Mouse (Mus musculus) forebrain, embryonic 15.5 days (tissue): ENCODE results near the gene Wnt3. TPM values are rescaled to one million over a fixed set of nuclear protein-coding genes. Genes with fewer than 3 reads are reported as not detected.
"Not testable (repeated sequence)": the region's sequence is repeated elsewhere in the genome, so short reads cannot be mapped to it uniquely, and the experiment has no call there.

ENCODE experiments used
- ATAC-seq: fragments of 200-750 bp; cut with Nextera tagmentation; replicated peaks from 2 replicates; pipeline ENCODE4 v1.8.0; 2017; ENCODE audit warnings: mild to moderate bottlenecking, moderate TSS enrichment, moderate library complexity
- H3K27ac ChIP-seq: fragments of 300-500 bp; sonication (generic); replicated peaks from 2 replicates; pipeline ENCODE4 v1.5.1; 2015; ENCODE audit warnings: mild to moderate bottlenecking, inconsistent platforms
- H3K27me3 ChIP-seq: fragments of 300-500 bp; sonication (generic); 2 replicates; pipeline ENCODE4 v1.6.1; 2015; ENCODE audit warnings: inconsistent platforms
- H3K36me3 ChIP-seq: fragments of 300-500 bp; sonication (generic); 2 replicates; pipeline ENCODE4 v1.6.1; 2015; ENCODE audit warnings: mild to moderate bottlenecking, inconsistent platforms
- H3K4me1 ChIP-seq: fragments of 300-500 bp; sonication (generic); 2 replicates; pipeline ENCODE4 v1.6.1; 2015; ENCODE audit warnings: inconsistent platforms
- H3K4me2 ChIP-seq: fragments of 300-500 bp; sonication (generic); replicated peaks from 2 replicates; pipeline ENCODE4 v1.6.1; 2015; ENCODE audit warnings: mild to moderate bottlenecking, inconsistent platforms
- H3K4me3 ChIP-seq: fragments of 300-500 bp; sonication (generic); 2 replicates; pipeline ENCODE4 v1.5.1; 2015; ENCODE audit warnings: mild to moderate bottlenecking, inconsistent platforms
- H3K9ac ChIP-seq: fragments of 300-500 bp; sonication (generic); replicated peaks from 2 replicates; pipeline ENCODE4 v1.6.1; 2015; ENCODE audit warnings: mild to moderate bottlenecking, inconsistent platforms
- H3K9me3 ChIP-seq: fragments of 300-500 bp; sonication (generic); 2 replicates; pipeline ENCODE4 v1.6.1; 2016; ENCODE audit warnings: inconsistent platforms
- WGBS: fragments of 180-500 bp; shearing (Covaris S2); methylation state at CpG from one replicate; pipeline ENCODE4 v1.1.7; 2015; ENCODE audit warnings: mixed read lengths; 5-methylcytosine and 5-hydroxymethylcytosine counted together
- polyA plus RNA-seq: library from polyadenylated mRNA; unstranded; fragments of >200 nt; fragmentation: Nextera tagmentation; extraction: Ambion mirVana; gene quantifications from 2 replicates; pipeline ENCODE4 v1.2.1, GENCODE M21; 2015

The Wnt3 gene
- polyA plus RNA-seq, 1 experiment from 2014 or later: 4.2 TPM

GRCm38 (mm10) chr11:103750612-103751011 is 23.3 kb upstream of the Wnt3 start:
- no peaks in the 10 kb centered on the region for H3K9me3 ChIP-seq
- H3K27ac ChIP-seq: no peak overlapping the region
- 63% methylated on average over 3 of the region's 3 CpGs for WGBS
- H3K27me3 ChIP-seq: peaks cover 71% of the 10 kb centered on the region
- H3K36me3 ChIP-seq: no peaks in the 10 kb centered on the region
- H3K4me3 ChIP-seq: no peak overlapping the region
- ATAC-seq: no peak
- no peak overlapping the region for H3K9ac ChIP-seq
- H3K4me1 ChIP-seq: peaks cover 14% of the 10 kb centered on the region
- no peak overlapping the region for H3K4me2 ChIP-seq

GRCm38 (mm10) chr11:103758054-103758453 is 15.9 kb upstream of the Wnt3 start:
- Histone ChIP-seq H3K4me1 (no peaks in the 10 kb centered on the region), H3K4me2 (no peak overlapping the region), H3K27ac (no peak overlapping the region), H3K27me3 (peaks cover 21% of the 10 kb centered on the region; the same call in 1 of the 2 replicates), H3K36me3 (no peaks in the 10 kb centered on the region), H3K9me3 (no peaks in the 10 kb centered on the region), H3K9ac (no peak overlapping the region), H3K4me3 (no peak overlapping the region)
- ATAC-seq: no peak
- 51% methylated on average over 11 of the region's 11 CpGs for WGBS

- Histone ChIP-seq H3K4me3 (no peak overlapping the region), H3K9ac (no peak overlapping the region), H3K9me3 (no peaks in the 10 kb centered on the region), H3K4me1 (no peaks in the 10 kb centered on the region), H3K27ac (no peak overlapping the region), H3K27me3 (peaks cover 18% of the 10 kb centered on the region; the same call in 1 of the 2 replicates), H3K4me2 (no peak overlapping the region), H3K36me3 (no peaks in the 10 kb centered on the region)
- 7% methylated on average over 6 of the region's 6 CpGs for WGBS
- ATAC-seq: no peak
Observed at GRCm38 (mm10) chr11:103758706-103759105, 15.2 kb upstream of the Wnt3 start.

- H3K9me3 ChIP-seq: no peaks in the 10 kb centered on the region
- no peaks in the 10 kb centered on the region for H3K36me3 ChIP-seq
- no peak overlapping the region for H3K4me3 ChIP-seq
- whole genome bisulfite sequencing: 65% methylated on average over 7 of the region's 7 CpGs
- no peak overlapping the region for H3K9ac ChIP-seq
- peaks cover 18% of the 10 kb centered on the region; the same call in 1 of the 2 replicates for H3K27me3 ChIP-seq
- H3K4me2 ChIP-seq: no peak overlapping the region
- H3K27ac ChIP-seq: no peak overlapping the region
- ATAC-seq: no peak
- H3K4me1 ChIP-seq: no peaks in the 10 kb centered on the region
Observed at GRCm38 (mm10) chr11:103760101-103760500, 13.8 kb upstream of the Wnt3 start.

GRCm38 (mm10) chr11:103760891-103761290 is 13.1 kb upstream of the Wnt3 start:
- not testable (repeated sequence) for ATAC-seq, H3K9me3 ChIP-seq, H3K27ac ChIP-seq, H3K9ac ChIP-seq, H3K4me3 ChIP-seq, H3K4me2 ChIP-seq, H3K36me3 ChIP-seq, H3K4me1 ChIP-seq
- WGBS: 91% methylated on average over 5 of the region's 5 CpGs
- H3K27me3 ChIP-seq: peaks cover 16% of the 10 kb centered on the region; the same call in 1 of the 2 replicates

- Histone ChIP-seq H3K27me3 (peaks cover 36% of the 10 kb centered on the region; the same call in 1 of the 2 replicates), H3K4me2 (no peak overlapping the region), H3K9ac (no peak overlapping the region), H3K36me3 (no peaks in the 10 kb centered on the region), H3K27ac (no peak overlapping the region), H3K4me3 (no peak overlapping the region), H3K4me1 (peaks cover 3% of the 10 kb centered on the region; the same call in 1 of the 2 replicates), H3K9me3 (no peaks in the 10 kb centered on the region)
- peak; percentile 29; the same call in 1 of the 2 replicates for ATAC-seq
- WGBS: 37% methylated on average over 10 of the region's 10 CpGs
Observed at GRCm38 (mm10) chr11:103763410-103764163, 10.4 kb upstream of the Wnt3 start.

GRCm38 (mm10) chr11:103764601-103765000 is 9.3 kb upstream of the Wnt3 start:
- Histone ChIP-seq H3K4me2 (no peak overlapping the region), H3K36me3 (no peaks in the 10 kb centered on the region), H3K9ac (no peak overlapping the region), H3K4me1 (peaks cover 3% of the 10 kb centered on the region; the same call in 1 of the 2 replicates), H3K4me3 (no peak overlapping the region), H3K27me3 (peaks cover 32% of the 10 kb centered on the region; the same call in 1 of the 2 replicates), H3K27ac (no peak overlapping the region), H3K9me3 (no peaks in the 10 kb centered on the region)
- WGBS: 43% methylated on average over 4 of the region's 6 CpGs
- ATAC-seq: no peak

- peaks cover 39% of the 10 kb centered on the region for H3K27me3 ChIP-seq
- no peaks in the 10 kb centered on the region for H3K9me3 ChIP-seq
- H3K4me2 ChIP-seq: no peak overlapping the region
- H3K4me3 ChIP-seq: no peak overlapping the region
- H3K36me3 ChIP-seq: no peaks in the 10 kb centered on the region
- H3K9ac ChIP-seq: no peak overlapping the region
- no peak for ATAC-seq
- H3K27ac ChIP-seq: no peak overlapping the region
- 4% methylated on average over 6 of the region's 6 CpGs for WGBS
- H3K4me1 ChIP-seq: peaks cover 3% of the 10 kb centered on the region; the same call in 1 of the 2 replicates
Observed at GRCm38 (mm10) chr11:103765556-103766011, 8.4 kb upstream of the Wnt3 start.

GRCm38 (mm10) chr11:103771160-103771817 is 2.7 kb upstream of the Wnt3 start:
- Histone ChIP-seq H3K4me1 (peaks cover 21% of the 10 kb centered on the region), H3K9ac (no peak overlapping the region), H3K36me3 (no peaks in the 10 kb centered on the region), H3K4me2 (no peak overlapping the region), H3K27ac (no peak overlapping the region), H3K27me3 (peaks cover 90% of the 10 kb centered on the region), H3K4me3 (no peak overlapping the region), H3K9me3 (no peaks in the 10 kb centered on the region)
- no peak for ATAC-seq
- WGBS: under 1% methylated on average over 19 of the region's 19 CpGs

GRCm38 (mm10) chr11:103772505-103773386 is 1.2 kb upstream of the Wnt3 start:
- ATAC-seq: no peak
- Histone ChIP-seq H3K36me3 (no peaks in the 10 kb centered on the region), H3K4me3 (peak overlapping the region; percentile 40), H3K9me3 (no peaks in the 10 kb centered on the region), H3K4me1 (peaks cover 21% of the 10 kb centered on the region), H3K4me2 (peak overlapping the region; percentile 53), H3K27me3 (peaks cover 87% of the 10 kb centered on the region), H3K9ac (no peak overlapping the region), H3K27ac (no peak overlapping the region)
- 1% methylated on average over 23 of the region's 23 CpGs for WGBS

- Histone ChIP-seq H3K4me2 (peak overlapping the region; percentile 53), H3K27me3 (peaks cover 76% of the 10 kb centered on the region), H3K27ac (no peak overlapping the region), H3K4me1 (peaks cover 21% of the 10 kb centered on the region), H3K36me3 (no peaks in the 10 kb centered on the region), H3K9me3 (no peaks in the 10 kb centered on the region), H3K9ac (0 out of 2 replicates have a peak overlapping the region, but pooled peaks have one; percentile 23), H3K4me3 (peak overlapping the region; percentile 40)
- 1% methylated on average over 19 of the region's 19 CpGs for WGBS
- ATAC-seq: no peak
Observed at GRCm38 (mm10) chr11:103774228-103774530, 229 bp downstream of the Wnt3 start.

GRCm38 (mm10) chr11:103780152-103780551 is 6.2 kb downstream of the Wnt3 start:
- Histone ChIP-seq H3K4me1 (no peaks in the 10 kb centered on the region), H3K36me3 (no peaks in the 10 kb centered on the region), H3K9me3 (no peaks in the 10 kb centered on the region), H3K9ac (no peak overlapping the region), H3K4me2 (no peak overlapping the region), H3K4me3 (no peak overlapping the region), H3K27ac (no peak overlapping the region), H3K27me3 (peaks cover 22% of the 10 kb centered on the region)
- ATAC-seq: no peak
- 77% methylated on average over 9 of the region's 9 CpGs for WGBS
